13 mouse cellular contexts compared by ENCODE assay signal in genomic region chr6:134703053-134703690, GRCm38 (mm10).
DNase-seq lines count a peak whose midpoint lies in the region; TF ChIP-seq lines count a peak whose summit lies in the region.
"Had no signal": no experiment of that assay in that cellular context is flagged by ENCODE, and none has a peak within 500 bp of the region (broad histone marks: within the 10 kb centered on the region; RNA-seq: fewer than 3 reads in every experiment).

No protein-coding gene starts in this region.

- intact Hi-C loops in heart, postnatal 14 days (cut with DNase I) = no loop called here
- intact Hi-C loops in left cerebral cortex, adult 2 months (cut with DNase I) = no loop called here

- H3K27ac ChIP-seq in left cerebral cortex, adult 2 months = no peak overlapping the region
- H3K27ac ChIP-seq: forebrain, embryonic 12.5 days; heart, embryonic 13.5 days; macrophage; midbrain, embryonic 13.5 days had no signal

- peak; percentile 85 for DNase-seq in heart, adult 11 months
- DNase-seq in heart, postnatal 14 days = no peak
- DNase-seq in fat pad, adult 2 months (ENCODE audit: extremely low read depth, low read depth, low spot score) = peak; percentile 74
- DNase-seq in kidney, postnatal 25 days = peak; percentile 36 to 76
- peak; percentile 25 for DNase-seq in lung, postnatal 10 days
- DNase-seq in left cerebral cortex, adult 2 months (ENCODE audit: extremely low spot score in 1 of 2, low spot score in 2 of 2) = no peak
- no peak for DNase-seq in thymus, postnatal 10 days (ENCODE audit: low spot score in 2 of 2)
- DNase-seq: cerebellum, adult 11 months; layer of hippocampus, adult 9-11 months had no signal

- no peak for TF ChIP-seq CTCF in left cerebral cortex, adult 2 months (IDR thresholded peaks at IDR 0.05)

- no peak overlapping the region for H3K4me3 ChIP-seq in left cerebral cortex, adult 2 months
- H3K4me3 ChIP-seq: forebrain, embryonic 12.5 days; heart, embryonic 13.5 days; midbrain, embryonic 13.5 days had no signal

Comparison
In these comparisons a context has a peak if more than half of its experiments do, and no peak if none do; other contexts are left out.
1. DNase-seq: peak in heart, adult 11 months (single experiment), fat pad, adult 2 months (single experiment), kidney, postnatal 25 days (2 of 2) and lung, postnatal 10 days (single experiment); none in heart, postnatal 14 days (0 of 2), left cerebral cortex, adult 2 months (0 of 2) and thymus, postnatal 10 days (0 of 2).